Mouse (Mus musculus) embryonic facial prominence, embryonic 12.5 days (tissue): ENCODE measurements at regions not wholly inside any gene's neighbourhood (a gene's known extent, or its start where the extent isn't known, plus 50 kb on each side); places are given as distances from the start of the nearest gene placed in this dataset.

Experiments
- ATAC-seq: fragments of 200-750 bp; cut with Nextera tagmentation; 2 replicates; pipeline ENCODE4 v1.8.0; 2017; ENCODE audit not compliant: insufficient number of reproducible peaks, insufficient read depth, low FRiP score, low TSS enrichment
- H3K27ac ChIP-seq: fragments of 300-500 bp; sonication (generic); 2 replicates; pipeline ENCODE4 v1.5.1; 2016; ENCODE audit warnings: mild to moderate bottlenecking
- H3K27me3 ChIP-seq: fragments of 300-500 bp; sonication (generic); 2 replicates; pipeline ENCODE4 v1.6.1; 2016; ENCODE audit warnings: mild to moderate bottlenecking, moderate library complexity
- H3K36me3 ChIP-seq: fragments of 300-500 bp; sonication (generic); 2 replicates; pipeline ENCODE4 v1.6.1; 2016; ENCODE audit warnings: mild to moderate bottlenecking
- H3K4me1 ChIP-seq: fragments of 300-500 bp; sonication (generic); 2 replicates; pipeline ENCODE4 v1.6.1; 2016
- H3K4me2 ChIP-seq: fragments of 300-500 bp; sonication (generic); replicated peaks from 2 replicates; pipeline ENCODE4 v1.6.1; 2016; ENCODE audit warnings: mild to moderate bottlenecking, moderate library complexity
- H3K4me3 ChIP-seq: fragments of 300-500 bp; sonication (generic); 2 replicates; pipeline ENCODE4 v1.5.1; 2016; ENCODE audit warnings: mild to moderate bottlenecking
- H3K9ac ChIP-seq: fragments of 300-500 bp; sonication (generic); 2 replicates; pipeline ENCODE4 v1.6.1; 2016; ENCODE audit warnings: mild to moderate bottlenecking, moderate library complexity
- H3K9me3 ChIP-seq: fragments of 300-500 bp; sonication (generic); 2 replicates; pipeline ENCODE4 v1.6.1; 2016; ENCODE audit warnings: mild to moderate bottlenecking, moderate library complexity
- WGBS: fragments of 180-500 bp; shearing (Covaris S2); methylation state at CpG from one replicate; pipeline ENCODE4 v1.1.7; 2016; 5-methylcytosine and 5-hydroxymethylcytosine counted together

DNA sequence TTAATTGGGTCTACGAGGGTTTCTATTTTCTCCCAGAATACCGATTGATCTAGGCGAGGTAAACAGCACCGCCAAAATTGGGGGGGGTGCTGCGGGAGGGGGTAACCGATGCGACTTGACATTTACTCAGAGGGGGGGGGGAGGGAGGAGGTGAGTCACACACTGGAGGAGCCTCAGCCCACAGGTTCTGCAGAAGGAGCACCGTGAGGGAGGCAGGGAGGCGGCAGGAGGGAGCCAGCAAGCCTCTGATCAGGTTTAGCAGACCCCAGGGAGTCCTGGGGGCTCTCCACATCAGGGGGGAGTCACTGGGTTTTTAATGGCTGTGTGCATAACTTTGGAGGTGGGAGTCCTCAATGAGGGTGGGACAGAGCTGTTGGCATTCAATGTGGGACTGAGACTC is 51.3 kb upstream of the Ier5l start:
- Histone ChIP-seq H3K27ac (peak overlapping the region; percentile 5), H3K27me3 (no peaks in the 10 kb centered on the region), H3K9ac (no peak overlapping the region), H3K4me2 (0 out of 2 replicates have a peak overlapping the region, but pooled peaks have one; percentile 14), H3K36me3 (no peaks in the 10 kb centered on the region), H3K4me3 (no peak overlapping the region), H3K9me3 (no peaks in the 10 kb centered on the region), H3K4me1 (peaks cover 20% of the 10 kb centered on the region)
- ATAC-seq: no peak
- WGBS: 18% methylated on average over 9 of the region's 9 CpGs

DNA sequence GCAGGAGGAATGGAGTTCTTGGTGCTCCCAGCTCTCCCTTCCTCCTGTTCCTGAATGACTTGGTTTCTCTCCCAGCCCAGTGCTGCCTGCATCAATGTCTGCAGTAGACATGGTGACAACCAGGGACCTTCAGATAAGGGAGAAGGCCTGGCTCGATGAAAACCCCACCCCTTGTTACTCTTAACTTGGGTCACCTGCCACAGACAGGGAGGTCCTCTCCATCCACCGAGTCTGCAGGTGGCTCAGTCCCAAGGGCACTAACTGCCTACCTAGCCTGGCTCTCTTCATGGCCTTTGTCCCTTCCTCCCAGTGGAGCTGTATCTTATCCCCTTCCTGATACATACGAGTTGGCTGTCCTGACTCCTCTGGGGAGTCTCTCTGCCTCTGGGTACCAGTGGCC is 51.8 kb upstream of the Ier5l start:
- Histone ChIP-seq H3K27me3 (no peaks in the 10 kb centered on the region), H3K4me1 (peaks cover 20% of the 10 kb centered on the region), H3K4me2 (no peak overlapping the region), H3K4me3 (no peak overlapping the region), H3K9me3 (no peaks in the 10 kb centered on the region), H3K36me3 (no peaks in the 10 kb centered on the region), H3K27ac (no peak overlapping the region; the same call in 1 of the 2 replicates), H3K9ac (no peak overlapping the region)
- WGBS: 50% methylated on average over 3 of the region's 3 CpGs
- ATAC-seq: no peak

DNA sequence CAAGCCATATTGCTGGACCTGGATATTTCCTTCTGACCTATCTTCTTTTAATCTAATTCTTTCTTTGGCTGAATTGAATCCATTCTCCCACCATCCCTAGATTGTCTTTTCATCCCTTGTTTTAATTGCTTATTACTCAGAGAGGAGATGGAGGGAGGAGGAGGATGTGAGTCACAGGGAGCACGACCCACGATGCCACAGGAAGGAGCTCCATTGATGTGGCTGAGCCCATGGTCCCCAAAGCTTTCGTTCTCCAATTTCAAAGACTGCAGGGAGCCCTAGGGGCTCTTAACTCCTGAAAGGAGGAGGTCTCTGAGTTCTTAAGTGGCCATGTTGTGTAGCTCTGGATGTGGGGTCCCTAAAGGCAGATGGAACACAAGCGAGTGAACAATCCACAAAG is 53.5 kb upstream of the Ier5l start:
- Histone ChIP-seq H3K9me3 (no peaks in the 10 kb centered on the region), H3K27ac (no peak overlapping the region), H3K36me3 (no peaks in the 10 kb centered on the region), H3K4me3 (no peak overlapping the region), H3K4me2 (no peak overlapping the region), H3K9ac (no peak overlapping the region), H3K4me1 (peaks cover 20% of the 10 kb centered on the region), H3K27me3 (no peaks in the 10 kb centered on the region)
- WGBS: 28% methylated on average over 4 of the region's 4 CpGs
- ATAC-seq: no peak

DNA sequence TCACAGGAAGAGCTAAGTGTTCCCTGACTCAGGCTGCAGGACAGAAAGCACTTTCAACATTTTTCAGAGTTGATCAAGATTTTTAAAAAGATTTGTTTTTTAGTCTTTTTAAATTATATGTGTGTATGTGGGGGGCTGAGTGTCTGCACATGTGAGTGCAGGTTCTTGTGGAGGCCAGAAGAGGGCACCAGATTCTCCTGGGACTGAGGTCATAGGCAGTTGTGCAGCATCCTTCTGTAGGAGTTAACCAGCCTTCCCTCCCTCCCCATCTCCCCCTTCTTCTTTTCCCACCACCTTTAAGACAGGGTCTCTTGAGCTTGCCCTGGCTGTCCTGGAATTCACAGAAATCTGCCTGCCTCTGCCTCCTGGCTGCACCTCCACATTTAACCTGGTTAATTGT is 58.9 kb upstream of the Ier5l start:
- no peaks in the 10 kb centered on the region for H3K9me3 ChIP-seq
- ATAC-seq: no peak

DNA sequence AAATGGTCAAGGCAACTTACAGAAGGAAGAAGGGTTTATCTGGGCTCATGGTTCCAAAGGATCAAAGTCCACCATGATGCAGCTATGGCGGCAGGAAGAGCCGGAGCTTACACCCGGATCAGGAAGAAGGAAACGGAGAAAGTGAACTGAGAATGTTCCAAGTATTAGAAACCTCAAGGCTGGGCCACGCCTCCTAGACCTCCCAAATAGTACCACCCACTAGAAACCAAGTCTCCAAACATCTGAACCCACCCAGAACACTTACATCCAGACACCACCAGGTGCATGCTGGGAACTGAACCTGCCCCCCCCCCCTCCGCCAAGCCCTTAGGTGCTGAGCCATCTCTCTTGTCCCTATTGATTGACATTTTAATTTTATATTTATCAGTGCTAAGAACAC is 59.3 kb upstream of the Ier5l start:
- H3K9ac ChIP-seq: no peak overlapping the region
- 93% methylated on average over 6 of the region's 6 CpGs for WGBS
- H3K27me3 ChIP-seq: no peaks in the 10 kb centered on the region
- peaks cover 5% of the 10 kb centered on the region; the same call in 1 of the 2 replicates for H3K4me1 ChIP-seq
- no peak overlapping the region for H3K4me3 ChIP-seq
- ATAC-seq: no peak
- no peaks in the 10 kb centered on the region for H3K36me3 ChIP-seq
- no peak overlapping the region for H3K27ac ChIP-seq
- H3K9me3 ChIP-seq: no peaks in the 10 kb centered on the region
- no peak overlapping the region for H3K4me2 ChIP-seq

More for the DNA sequence above, 58.9 kb upstream of the Ier5l start:
- H3K27ac ChIP-seq: no peak overlapping the region
- no peak overlapping the region for H3K4me2 ChIP-seq
- no peaks in the 10 kb centered on the region for H3K27me3 ChIP-seq
- H3K4me3 ChIP-seq: no peak overlapping the region
- H3K4me1 ChIP-seq: peaks cover 5% of the 10 kb centered on the region; the same call in 1 of the 2 replicates
- H3K9ac ChIP-seq: no peak overlapping the region
- no peaks in the 10 kb centered on the region for H3K36me3 ChIP-seq

DNA sequence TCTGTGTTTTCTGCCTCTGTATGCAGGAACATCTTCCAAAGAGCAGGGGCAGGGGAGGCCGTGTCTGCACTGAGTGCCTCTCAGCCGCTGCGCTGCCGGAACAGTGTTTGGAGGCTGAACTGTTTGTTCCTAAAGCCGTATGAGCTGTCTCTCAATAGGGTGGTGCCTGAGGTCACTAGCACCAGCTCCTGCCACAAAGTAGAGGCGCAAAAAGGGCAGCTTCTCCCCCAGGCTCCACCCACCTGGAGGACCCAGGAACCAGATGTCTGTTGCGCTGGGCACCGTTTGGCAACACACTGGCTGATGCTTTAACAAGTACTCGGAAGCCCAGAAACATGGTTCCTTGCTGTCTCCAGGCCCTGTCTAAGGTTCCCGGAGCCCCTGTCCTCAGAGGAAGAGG is 60.4 kb upstream of the Cstad start:
- WGBS: 60% methylated on average over 10 of the region's 10 CpGs

DNA sequence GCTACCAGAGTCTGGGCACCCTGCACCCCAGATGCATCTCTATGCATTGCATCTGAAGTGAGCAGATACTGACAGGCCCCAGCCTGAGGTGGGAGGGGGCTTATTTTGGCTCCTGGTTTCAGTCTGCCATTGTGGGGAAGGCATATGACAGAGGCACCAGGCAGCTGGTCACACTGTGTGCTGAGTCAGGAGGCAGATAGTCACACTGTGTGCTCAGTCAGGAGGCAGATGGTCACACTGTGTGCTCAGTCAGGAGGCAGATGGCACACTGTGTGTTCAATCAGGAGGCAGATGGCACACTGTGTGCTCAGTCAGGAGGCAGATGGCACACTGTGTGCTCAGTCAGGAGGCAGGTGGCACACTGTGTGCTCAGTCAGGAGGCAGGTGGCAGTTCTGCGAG is 55.5 kb upstream of the Cstad start:
- H3K4me3 ChIP-seq: no peak overlapping the region
- peaks cover 12% of the 10 kb centered on the region; the same call in 1 of the 2 replicates for H3K4me1 ChIP-seq
- H3K27me3 ChIP-seq: no peaks in the 10 kb centered on the region
- 88% methylated on average over 1 of the region's 1 CpGs for WGBS
- H3K4me2 ChIP-seq: no peak overlapping the region
- H3K36me3 ChIP-seq: no peaks in the 10 kb centered on the region
- H3K9me3 ChIP-seq: no peaks in the 10 kb centered on the region
- no peak for ATAC-seq
- H3K27ac ChIP-seq: no peak overlapping the region
- no peak overlapping the region for H3K9ac ChIP-seq

More for the DNA sequence above, 60.4 kb upstream of the Cstad start:
- Histone ChIP-seq H3K4me3 (no peak overlapping the region), H3K27ac (no peak overlapping the region), H3K4me2 (peak overlapping the region; percentile 18; the same call in 1 of the 2 replicates), H3K36me3 (no peaks in the 10 kb centered on the region), H3K9me3 (no peaks in the 10 kb centered on the region), H3K4me1 (peaks cover 5% of the 10 kb centered on the region; the same call in 1 of the 2 replicates), H3K27me3 (no peaks in the 10 kb centered on the region), H3K9ac (no peak overlapping the region)
- no peak for ATAC-seq

DNA sequence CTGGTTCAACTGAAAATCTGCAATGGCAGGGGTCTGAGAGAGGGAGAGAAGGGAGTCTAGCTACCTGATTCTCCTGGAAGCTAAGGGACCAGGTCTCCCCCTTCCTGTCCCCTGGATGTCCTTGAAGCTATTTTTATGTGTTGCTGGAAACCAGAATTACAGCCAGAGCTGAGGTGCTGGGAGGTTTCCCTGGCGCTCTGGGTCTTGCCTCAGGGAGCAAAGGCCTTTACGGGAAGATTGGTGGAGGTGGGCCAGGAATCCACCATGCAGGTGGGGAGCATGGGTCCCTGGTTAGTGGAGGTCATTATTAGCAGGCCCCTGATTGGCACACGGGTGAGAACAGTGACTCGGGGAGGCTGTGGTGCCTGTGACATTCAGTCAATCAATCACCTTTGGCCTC is 53.3 kb upstream of the Cstad start:
- Histone ChIP-seq H3K9me3 (no peaks in the 10 kb centered on the region), H3K9ac (0 out of 2 replicates have a peak overlapping the region, but pooled peaks have one; percentile 24), H3K4me3 (no peak overlapping the region), H3K4me1 (peaks cover 26% of the 10 kb centered on the region), H3K27me3 (no peaks in the 10 kb centered on the region), H3K36me3 (no peaks in the 10 kb centered on the region), H3K4me2 (no peak overlapping the region), H3K27ac (peak overlapping the region; percentile 74)
- WGBS: 45% methylated on average over 4 of the region's 4 CpGs
- ATAC-seq: no peak

DNA sequence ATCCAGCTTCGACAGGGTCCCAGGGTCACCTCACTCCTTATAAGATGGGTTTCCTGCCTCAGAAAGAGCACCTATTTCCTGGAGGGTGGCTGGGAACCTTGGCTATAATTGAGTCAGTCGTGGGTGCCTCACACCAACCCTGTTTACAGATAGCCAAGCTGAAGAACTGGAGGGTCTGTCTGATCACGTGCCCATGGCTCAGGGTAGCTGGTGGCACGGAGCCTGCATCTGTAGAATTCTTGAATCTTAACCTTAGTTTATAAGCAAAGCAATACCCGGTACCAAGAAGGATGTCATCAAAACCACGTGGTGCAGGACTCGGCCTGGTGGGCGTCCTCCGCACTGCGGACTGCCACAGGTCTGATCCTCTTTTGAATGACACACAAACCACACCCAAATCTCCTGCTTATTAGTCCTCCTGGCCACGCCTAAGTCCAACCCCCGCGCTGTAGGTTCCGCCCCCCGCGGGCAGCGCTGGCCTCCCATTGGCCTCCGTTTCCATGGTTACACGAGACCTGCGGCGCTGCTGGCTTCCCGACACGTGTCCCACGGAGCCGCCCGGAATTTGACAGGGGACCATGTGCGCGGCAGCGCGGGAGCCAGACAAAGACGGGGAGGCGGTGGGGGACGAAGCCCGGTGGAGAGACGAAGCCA is 49.9 kb upstream of the Cstad start:
- H3K27ac ChIP-seq: no peak overlapping the region; the same call in 1 of the 2 replicates
- 2% methylated on average over 35 of the region's 35 CpGs for WGBS
- H3K9me3 ChIP-seq: 0 out of 2 replicates have a peak, but pooled peaks cover 6% of the 10 kb centered on the region
- no peaks in the 10 kb centered on the region for H3K36me3 ChIP-seq
- peak overlapping the region; percentile 11 for H3K4me3 ChIP-seq
- H3K4me2 ChIP-seq: peak overlapping the region; percentile 50
- ATAC-seq: peak; percentile 82
- no peak overlapping the region for H3K9ac ChIP-seq
- no peaks in the 10 kb centered on the region for H3K27me3 ChIP-seq
- peaks cover 40% of the 10 kb centered on the region for H3K4me1 ChIP-seq
